In the genomic region with DNA sequence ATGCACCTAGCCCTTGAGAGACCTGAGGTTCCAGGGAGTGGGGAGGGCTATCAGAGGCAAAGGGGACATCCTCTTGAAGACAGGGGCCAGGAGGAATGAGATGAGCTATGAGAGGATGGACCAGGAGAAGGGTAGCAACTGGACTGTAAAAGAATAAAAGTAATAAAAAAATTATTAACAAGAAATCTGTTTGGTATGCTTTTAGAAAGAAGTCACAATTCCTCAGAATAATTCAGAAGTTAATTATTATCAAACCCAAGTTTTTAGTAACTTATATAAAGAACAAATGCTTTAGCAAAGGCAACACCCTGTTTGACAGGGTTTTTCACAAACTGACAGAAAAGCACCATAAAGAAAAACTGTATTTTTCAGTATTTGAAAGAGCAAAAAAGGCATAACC, we compare ENCODE assay signal across 23 mouse cellular contexts. TPM values are rescaled to one million over a fixed set of nuclear protein-coding genes. Genes with fewer than 3 reads are reported as not detected.
"Had no signal": no experiment of that assay in that cellular context is flagged by ENCODE, and none has a peak within 500 bp of the region (broad histone marks: within the 10 kb centered on the region; RNA-seq: fewer than 3 reads in every experiment).

Gene Slc7a12, plus strand, starts transcription at position 301 of the 400 bp plus-strand sequence.

- H3K4me2 ChIP-seq: neural tube, embryonic 15.5 days; stomach, embryonic 15.5 days had no signal

- H3K36me3 ChIP-seq: neural tube, embryonic 15.5 days; stomach, embryonic 15.5 days had no signal

- H3K4me3 ChIP-seq: neural tube, embryonic 15.5 days; stomach, embryonic 15.5 days had no signal

- H3K4me1 ChIP-seq: neural tube, embryonic 15.5 days; stomach, embryonic 15.5 days had no signal

- H3K9ac ChIP-seq: neural tube, embryonic 15.5 days; stomach, embryonic 15.5 days had no signal

- H3K9me3 ChIP-seq: neural tube, embryonic 15.5 days; stomach, embryonic 15.5 days had no signal

- H3K27me3 ChIP-seq: neural tube, embryonic 15.5 days; stomach, embryonic 15.5 days had no signal

- H3K27ac ChIP-seq: neural tube, embryonic 15.5 days; stomach, embryonic 15.5 days; stomach, postnatal 0 days had no signal

- DNase-seq: retina, postnatal 1 day; right cerebral cortex, adult 18-20 months; right cerebral cortex, postnatal 14 days; right cerebral cortex, postnatal 25 days; right cerebral cortex, postnatal 4 days; spleen, adult 18-20 months; thymus, adult 18-20 months; thymus, adult 2 months; thymus, postnatal 14 days; thymus, postnatal 25 days; thymus, postnatal 36 days; thymus, postnatal 4 days had no signal

RNA-seq across cellular contexts. Expression of gene Slc7a12, which starts in this region (rescaled TPM):
- polyA plus RNA-seq: neural tube, embryonic 14.5 days; neural tube, embryonic 15.5 days; small intestine, adult 2 months; spleen, adult 2 months; stomach, embryonic 14.5 days; stomach, embryonic 15.5 days; stomach, embryonic 16.5 days; stomach, postnatal 0 days; testis, adult 2 months; thymus, adult 2 months; thymus, postnatal 0 days; urinary bladder, adult 2 months had no signal
